Mouse (Mus musculus) cerebellum, adult 18-20 months (tissue): ENCODE results near the gene Col9a2.
A peak's percentile ranks its signal among the peaks of the same experiment; 100 is the strongest.

Experiments used
- DNase-seq, 2 experiments: peaks; one replicate each; pipeline ENCODE4 v3.0.0; 2021

Gene Col9a2

GRCm38 (mm10) chr4:121039331-121040115 is at the start of gene Col9a2:
Gene Col9a2 (plus strand): TSS chr4:121039385.
- peak in 1 of 2 experiments; percentile 39 for DNase-seq

GRCm38 (mm10) chr4:120992284-120992683 is 46.9 kb upstream of the Col9a2 start:
- DNase-seq, result no peak

- no peak for DNase-seq
Observed at GRCm38 (mm10) chr4:120993025-120993424, 46.2 kb upstream of the Col9a2 start.

DNA sequence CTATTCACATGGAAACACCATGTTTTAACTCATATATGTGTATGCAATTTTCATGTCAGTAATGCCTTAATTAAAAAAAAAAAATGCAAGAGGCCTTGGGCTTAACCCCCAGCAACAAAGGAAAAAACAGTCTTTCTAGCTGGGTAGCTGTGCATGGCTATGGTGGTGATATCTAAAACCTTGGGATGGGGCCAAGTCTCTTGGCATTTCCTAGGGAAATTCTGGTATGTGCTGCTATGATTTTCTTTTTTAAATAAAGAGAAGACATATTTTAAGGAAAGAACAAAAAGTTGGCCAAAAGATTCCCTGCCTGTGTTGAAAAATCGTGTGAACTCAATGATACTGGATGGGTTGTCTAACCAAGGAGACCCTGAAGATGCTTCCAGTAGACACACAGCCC is 43.3 kb upstream of the Col9a2 start:
- DNase-seq, result no peak

- no peak for DNase-seq
Observed at GRCm38 (mm10) chr4:121001042-121001441, 38.1 kb upstream of the Col9a2 start.

GRCm38 (mm10) chr4:121001659-121002058 is 37.5 kb upstream of the Col9a2 start:
- no peak for DNase-seq

- DNase-seq, result peak; percentile 40 to 51
Observed at GRCm38 (mm10) chr4:121002400-121003171, 36.6 kb upstream of the Col9a2 start.

DNA sequence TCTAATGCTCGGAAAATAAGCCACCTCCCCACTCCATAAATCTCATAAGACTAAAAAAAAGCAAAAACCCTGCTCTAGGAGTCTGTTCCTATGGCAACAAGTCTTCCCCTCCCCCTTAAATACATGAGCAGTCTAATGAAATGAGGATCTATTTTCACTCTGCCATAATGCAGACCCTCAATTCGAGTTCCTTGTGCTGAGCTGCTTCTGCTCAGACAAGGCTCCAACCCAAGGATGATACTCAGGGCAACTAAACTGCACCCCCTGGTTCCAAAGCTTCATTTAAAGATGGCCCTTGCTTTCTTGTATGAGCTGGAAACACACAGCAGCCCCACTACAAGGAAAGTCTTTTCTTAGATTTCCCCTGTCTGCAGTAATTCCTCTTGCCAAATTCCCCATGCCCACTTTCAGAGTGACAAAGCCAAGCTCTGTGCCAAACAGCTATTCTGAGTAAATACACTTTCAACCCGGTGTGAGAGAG is 35.5 kb upstream of the Col9a2 start:
- DNase-seq, result no peak

DNA sequence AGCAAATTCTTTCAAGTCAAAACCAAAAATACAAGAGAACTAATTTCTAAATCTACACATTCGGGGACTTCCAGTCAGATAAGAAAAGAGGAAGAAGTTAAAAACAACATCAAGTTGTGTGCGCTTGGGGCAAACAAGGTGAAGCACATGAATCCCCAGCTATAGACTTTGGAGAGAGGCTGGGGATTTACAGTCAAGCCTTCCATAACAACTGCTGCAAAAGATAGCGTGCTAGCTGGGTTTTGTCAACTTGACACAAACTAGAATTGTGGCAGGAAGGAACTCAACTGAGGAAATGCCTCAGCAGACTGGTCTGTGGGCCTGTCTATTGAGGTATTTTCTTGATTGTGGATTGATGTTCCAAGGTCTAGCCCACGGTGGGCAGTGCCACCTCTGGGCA is 34.5 kb upstream of the Col9a2 start:
- no peak for DNase-seq

DNA sequence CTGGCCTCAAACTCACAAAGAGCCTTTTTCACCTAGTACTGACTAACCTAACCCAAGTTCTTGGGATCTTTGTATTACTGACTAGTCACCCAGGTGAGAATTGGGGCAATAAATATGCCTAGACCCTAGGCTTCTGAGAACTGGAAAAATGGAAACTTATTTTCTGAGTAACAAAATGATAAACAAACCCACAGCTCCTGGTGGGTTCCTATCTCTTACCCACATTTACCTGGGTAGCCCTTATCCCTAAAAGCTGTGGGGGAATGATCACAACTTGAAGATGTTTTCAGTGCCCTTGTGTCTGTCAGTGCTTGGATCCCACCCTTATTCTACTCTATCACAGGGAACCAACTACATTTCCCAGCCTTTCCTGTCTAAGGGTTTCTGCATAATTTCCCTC is 32.2 kb upstream of the Col9a2 start:
- DNase-seq, result no peak

DNA sequence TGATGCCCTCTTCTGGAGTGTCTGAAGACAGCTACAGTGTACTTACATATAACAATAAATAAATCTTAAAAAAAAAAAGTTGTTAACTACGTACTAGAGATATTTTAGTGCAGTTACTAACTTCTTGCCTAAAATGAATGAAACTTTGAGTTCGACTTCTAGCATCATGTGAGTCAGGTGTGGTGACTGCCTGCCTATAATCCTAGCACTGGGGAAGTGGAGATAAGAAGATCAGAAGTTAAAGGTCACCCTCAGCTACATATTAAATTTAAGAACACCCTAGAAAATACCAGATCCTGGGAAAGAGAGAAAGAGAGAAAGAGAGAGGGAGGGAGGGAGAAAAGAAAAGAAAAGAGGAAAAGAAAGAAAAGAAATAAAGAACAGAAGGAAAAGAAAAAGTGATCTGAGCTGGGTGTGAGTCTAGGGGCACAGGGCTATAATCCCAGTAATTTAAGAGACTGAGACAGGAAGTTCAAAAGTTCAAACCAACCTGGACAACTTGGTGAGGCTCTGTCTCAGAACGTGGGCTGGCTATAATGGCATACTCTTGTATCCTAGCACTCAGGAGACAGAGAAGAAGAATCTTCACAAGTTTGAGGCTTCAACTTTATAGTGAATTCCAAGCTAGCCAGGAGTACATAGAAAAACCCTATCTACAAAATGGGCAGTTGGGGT is 31.0 kb upstream of the Col9a2 start:
- DNase-seq, result no peak

DNA sequence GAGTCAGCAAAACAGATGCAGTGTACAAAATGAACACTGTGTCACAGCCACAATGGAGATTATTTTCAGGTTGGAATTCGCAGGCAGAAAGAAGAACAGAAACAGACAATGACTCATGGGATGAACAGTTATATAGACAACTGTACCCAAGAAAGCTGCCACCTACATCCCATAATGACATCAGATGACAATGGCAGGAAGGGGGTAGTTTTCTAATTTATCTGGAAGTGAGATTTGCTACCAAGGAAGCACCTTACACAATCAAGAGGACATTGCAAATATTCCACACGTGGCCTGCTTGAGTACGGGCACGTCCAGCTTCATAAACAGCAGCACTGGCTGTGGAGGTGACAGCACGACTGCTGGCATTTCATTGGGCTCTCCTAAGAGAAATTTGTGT is 30.0 kb upstream of the Col9a2 start:
- DNase-seq, result no peak

- no peak for DNase-seq
Observed at GRCm38 (mm10) chr4:121010770-121011549, 28.2 kb upstream of the Col9a2 start.

- DNase-seq, result no peak
Observed at GRCm38 (mm10) chr4:121014594-121015267, 24.5 kb upstream of the Col9a2 start.

DNA sequence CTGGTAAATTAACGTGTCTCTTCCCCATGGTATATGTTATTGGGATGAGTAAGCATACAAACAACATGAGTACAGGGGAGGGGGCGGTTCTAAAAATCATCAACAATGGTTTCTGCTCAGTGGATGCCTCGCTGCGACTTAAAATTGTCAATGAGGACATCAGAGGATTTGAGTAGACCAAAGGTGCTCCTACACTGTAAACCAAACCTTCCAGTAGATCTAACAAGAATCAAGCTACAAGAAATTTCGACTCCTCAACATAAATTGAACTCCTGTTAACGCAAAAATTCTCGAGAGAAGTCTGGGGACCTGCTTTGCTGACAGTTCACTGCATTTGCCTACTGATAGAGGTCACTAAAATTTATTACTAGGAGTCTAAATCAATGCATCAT is 23.9 kb upstream of the Col9a2 start:
- DNase-seq, result no peak

GRCm38 (mm10) chr4:121016021-121016898 is 22.9 kb upstream of the Col9a2 start:
- peak; percentile 66 to 68 for DNase-seq

DNA sequence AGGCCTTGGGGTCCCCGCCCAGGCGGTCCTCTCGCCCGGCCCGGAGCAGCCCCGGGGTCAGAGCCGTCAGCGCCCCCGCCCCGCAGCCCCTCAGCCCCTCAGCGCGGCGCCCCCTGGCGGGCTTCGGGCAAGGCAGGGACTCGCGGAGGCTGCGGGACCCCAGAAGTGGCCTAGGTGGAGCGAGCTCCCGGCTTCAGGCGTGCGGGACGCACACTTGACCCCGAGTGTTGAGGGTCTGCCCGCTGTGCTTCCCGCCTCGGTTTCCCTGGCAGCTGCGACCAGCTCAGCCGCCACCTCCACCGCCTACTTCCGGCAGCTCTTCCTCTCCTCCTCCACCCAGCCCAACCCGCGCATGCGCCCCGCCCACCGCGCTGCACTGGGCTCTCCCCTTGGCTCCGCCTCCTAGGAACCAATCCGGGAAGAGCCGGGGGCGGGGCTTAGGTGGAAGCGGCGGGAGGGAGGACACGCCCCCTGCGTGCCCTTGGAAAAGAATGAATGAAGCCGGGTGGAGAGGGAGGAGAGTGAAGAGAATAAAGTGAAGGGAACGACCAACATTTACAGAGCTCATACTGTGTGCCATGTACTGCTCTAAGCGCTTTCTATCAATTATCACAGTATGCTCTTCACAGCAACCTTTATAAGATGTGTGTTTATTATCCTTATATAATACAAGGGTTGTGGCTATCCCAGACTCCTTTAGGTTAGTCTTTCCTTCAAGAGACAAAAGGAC is 22.1 kb upstream of the Col9a2 start, which contains the start of gene Smap2:
TSS of gene Smap2 (minus strand) at position 320 of the 730 bp plus-strand sequence.
- DNase-seq, result peak; percentile 99 to 100

- DNase-seq, result no peak
Observed at GRCm38 (mm10) chr4:121018250-121018649, 20.9 kb upstream of the Col9a2 start.

DNA sequence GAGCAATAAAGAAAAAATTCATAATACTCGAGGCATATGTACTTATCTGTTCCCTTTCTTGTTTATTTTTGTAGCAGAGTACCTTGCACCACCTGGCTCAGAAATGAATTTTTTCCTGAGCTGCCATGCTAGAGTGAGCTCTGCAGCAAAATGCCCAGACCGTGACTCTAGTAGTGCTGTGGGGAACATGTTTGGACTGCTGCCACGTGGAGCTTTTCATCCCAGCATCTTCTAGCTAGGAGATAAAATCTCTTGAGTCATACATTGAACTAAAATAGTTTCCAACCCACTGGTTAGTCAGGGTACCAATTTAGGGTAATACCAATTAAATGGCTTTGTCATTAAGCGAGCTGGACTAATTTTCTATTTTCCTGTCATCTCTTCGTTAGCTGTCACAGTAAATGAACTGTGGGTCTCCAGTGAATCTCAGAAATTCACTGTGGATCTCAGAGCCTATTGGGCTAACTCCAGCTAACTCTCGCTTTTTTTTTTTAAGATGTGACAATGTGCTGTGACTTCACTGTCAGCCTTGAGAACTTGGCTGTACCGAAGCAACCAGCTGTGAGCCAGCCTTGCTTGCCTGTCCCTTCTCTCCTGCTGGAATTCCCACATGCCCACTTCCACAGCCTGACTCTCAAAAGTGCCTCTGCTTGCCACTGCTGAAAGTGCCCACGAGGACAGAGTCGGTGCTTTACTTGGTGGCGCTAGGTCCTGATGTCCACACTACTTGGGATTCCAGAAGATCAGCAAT is 19.0 kb upstream of the Col9a2 start:
- no peak for DNase-seq
